Mouse (Mus musculus) MEL (cell line): ENCODE data around the gene Cep68.

Experiments
- CTCF ChIP-seq, 3 experiments: IDR thresholded peaks in 2 of 3; conservative IDR thresholded peaks in 1 of 3; 2 replicates each; pipeline ENCODE4 v1.5.1; 2011 to 2012; ENCODE audit warnings: low read length in 3 of 3, low read depth in 2 of 3, mild to moderate bottlenecking in 2 of 3, improper control_type of control experiment in 1 of 3, inconsistent platforms in 1 of 3, mixed read lengths in 1 of 3, moderate library complexity in 1 of 3; ENCODE audit not compliant: control insufficient read depth in 1 of 3, insufficient read depth in 1 of 3, poor library complexity in 1 of 3, severe bottlenecking in 1 of 3
- EP300 ChIP-seq, 2 experiments: IDR thresholded peaks; 2 replicates each; pipeline ENCODE4 v1.6.1; 2011; ENCODE audit warnings: improper control_type of control experiment in 2 of 2, low read length in 2 of 2, low read depth in 1 of 2, mild to moderate bottlenecking in 1 of 2
- GATA1 ChIP-seq: IDR thresholded peaks from 2 replicates; pipeline ENCODE4 v1.6.1; 2011; ENCODE audit warnings: low read depth, low read length, improper control_type of control experiment
- MAX ChIP-seq: IDR thresholded peaks from 2 replicates; pipeline ENCODE4 v1.6.1; 2011; ENCODE audit warnings: low read length, improper control_type of control experiment
- POLR2A ChIP-seq, 2 experiments: IDR thresholded peaks; 2 replicates each; pipeline ENCODE4 v1.6.1; 2011 to 2012; ENCODE audit warnings: low read length in 2 of 2, mild to moderate bottlenecking in 2 of 2, control low read depth in 1 of 2, improper control_type of control experiment in 1 of 2, low read depth in 1 of 2, moderate library complexity in 1 of 2; ENCODE audit not compliant: control insufficient read depth in 1 of 2, insufficient read depth in 1 of 2, poor library complexity in 1 of 2
- POLR2AphosphoS2 ChIP-seq: IDR thresholded peaks from 2 replicates; pipeline ENCODE4 v1.6.1; 2011; ENCODE audit warnings: low read length, improper control_type of control experiment
- POLR2AphosphoS5 ChIP-seq: IDR thresholded peaks from 2 replicates; pipeline ENCODE4 v1.6.1; 2012; ENCODE audit warnings: low read depth, borderline replicate concordance, mild to moderate bottlenecking, inconsistent platforms, low read length, moderate library complexity, mixed read lengths
- TBP ChIP-seq: IDR thresholded peaks from 2 replicates; pipeline ENCODE4 v1.8.0; 2011; ENCODE audit warnings: low read depth, low read length, improper control_type of control experiment
- TCF12 ChIP-seq: IDR thresholded peaks from 2 replicates; pipeline ENCODE4 v1.6.1; 2014; ENCODE audit warnings: low read depth, mild to moderate bottlenecking, inconsistent platforms, low read length, improper control_type of control experiment, moderate library complexity
- UBTF ChIP-seq: IDR thresholded peaks from 2 replicates; pipeline ENCODE4 v1.6.1; 2012; ENCODE audit warnings: low read depth, mild to moderate bottlenecking, inconsistent platforms, low read length, improper control_type of control experiment, moderate library complexity, borderline replicate concordance; ENCODE audit not compliant: insufficient read depth

- TF ChIP-seq CTCF (IDR thresholded peaks at IDR 0.05 in 2 of 3, conservative IDR thresholded peaks at IDR 0.05 in 1 of 3; ENCODE audit: control insufficient read depth in 1 of 3, insufficient read depth in 1 of 3, low read depth in 2 of 3, low read length in 3 of 3, poor library complexity in 1 of 3, severe bottlenecking in 1 of 3), result no peak
- no peak for TF ChIP-seq EP300 (IDR thresholded peaks at IDR 0.05; ENCODE audit: low read depth in 1 of 2, low read length in 2 of 2)
- TF ChIP-seq POLR2AphosphoS5, result no peak
- no peak for TF ChIP-seq POLR2AphosphoS2
- TF ChIP-seq TBP, result no peak
- no peak for TF ChIP-seq MAX
- no peak for TF ChIP-seq POLR2A (IDR thresholded peaks at IDR 0.05; ENCODE audit: control insufficient read depth in 1 of 2, insufficient read depth in 1 of 2, low read depth in 1 of 2, low read length in 2 of 2, poor library complexity in 1 of 2)
- TF ChIP-seq UBTF, result no peak
- peak; percentile 48; the same call in 1 of the 2 replicates for TF ChIP-seq GATA1
- no peak for TF ChIP-seq TCF12
Observed at GRCm38 (mm10) chr11:20278702-20279101, 29.5 kb upstream of the Cep68 start.
